Mouse (Mus musculus) CD4-positive, CD25-positive, alpha-beta regulatory T cell, adult 4 months (primary cell): ENCODE data around the gene Apip. TPM values are rescaled to one million over a fixed set of nuclear protein-coding genes. Genes with fewer than 3 reads are reported as not detected.

Experiments used
- ATAC-seq: one replicate; pipeline ENCODE4 v1.8.0; 2017
- polyA plus RNA-seq, 2 experiments: library from polyadenylated mRNA; unstranded; fragments of 100-300 nt; shearing (Covaris generic); gene quantifications; one replicate each; pipeline ENCODE4 v1.2.1; 2017

Apip gene
- 10 to 100 TPM; 19.3 to 28.6 TPM for polyA plus RNA-seq

GRCm38 (mm10) chr2:103073219-103073982, at the start of gene Apip, which contains the start of gene Pdhx:
Gene Apip, plus strand, starts transcription at chr2:103073675.
Gene Pdhx, minus strand, starts transcription at chr2:103073513.
- peak; percentile 97 for ATAC-seq

GRCm38 (mm10) chr2:103037831-103038230, 35.6 kb upstream of the Apip start:
- ATAC-seq: no peak

- no peak for ATAC-seq
These were observed 32.6 kb upstream of the Apip start for GRCm38 (mm10) chr2:103040896-103041295.

- no peak for ATAC-seq
These were observed 28.2 kb upstream of the Apip start for GRCm38 (mm10) chr2:103045286-103045685.

GRCm38 (mm10) chr2:103051937-103052893, 21.3 kb upstream of the Apip start:
- ATAC-seq: no peak

- ATAC-seq: no peak
These were observed 17.7 kb upstream of the Apip start for GRCm38 (mm10) chr2:103055820-103056219.

GRCm38 (mm10) chr2:103058266-103058665, 15.2 kb upstream of the Apip start:
- ATAC-seq: no peak

- ATAC-seq: peak; percentile 85
These were observed 10.6 kb upstream of the Apip start for GRCm38 (mm10) chr2:103062865-103063264.

GRCm38 (mm10) chr2:103066683-103067551, 6.6 kb upstream of the Apip start:
- no peak for ATAC-seq

GRCm38 (mm10) chr2:103067552-103068207, 5.8 kb upstream of the Apip start:
- ATAC-seq: no peak

GRCm38 (mm10) chr2:103068602-103069001, 4.9 kb upstream of the Apip start:
- no peak for ATAC-seq

GRCm38 (mm10) chr2:103069752-103070405, 3.6 kb upstream of the Apip start:
- ATAC-seq: no peak

- ATAC-seq: no peak
These were observed 2.9 kb upstream of the Apip start for GRCm38 (mm10) chr2:103070586-103070985.

GRCm38 (mm10) chr2:103081117-103081516, 7.6 kb downstream of the Apip start:
- ATAC-seq: no peak

GRCm38 (mm10) chr2:103081706-103082105, 8.2 kb downstream of the Apip start:
- no peak for ATAC-seq

- ATAC-seq: no peak
These were observed 9.4 kb downstream of the Apip start for GRCm38 (mm10) chr2:103082853-103083252.

- ATAC-seq: peak; percentile 76
These were observed 11.0 kb downstream of the Apip start for GRCm38 (mm10) chr2:103084451-103084850.

- no peak for ATAC-seq
These were observed 12.2 kb downstream of the Apip start for GRCm38 (mm10) chr2:103085633-103086032.

GRCm38 (mm10) chr2:103086432-103086831, 13.0 kb downstream of the Apip start:
- ATAC-seq: peak; percentile 64

- ATAC-seq: no peak
These were observed 14.6 kb downstream of the Apip start for GRCm38 (mm10) chr2:103088099-103088498.

- no peak for ATAC-seq
These were observed 16.0 kb downstream of the Apip start for GRCm38 (mm10) chr2:103089521-103089920.
